Mouse (Mus musculus): ENCODE results near the gene Adgrg6. TPM values are rescaled to one million over a fixed set of nuclear protein-coding genes. Genes with fewer than 3 reads are reported as not detected.

Gene Adgrg6
- polyA plus RNA-seq, 1 experiment from 2014 or later, result 0.79 TPM

DNA sequence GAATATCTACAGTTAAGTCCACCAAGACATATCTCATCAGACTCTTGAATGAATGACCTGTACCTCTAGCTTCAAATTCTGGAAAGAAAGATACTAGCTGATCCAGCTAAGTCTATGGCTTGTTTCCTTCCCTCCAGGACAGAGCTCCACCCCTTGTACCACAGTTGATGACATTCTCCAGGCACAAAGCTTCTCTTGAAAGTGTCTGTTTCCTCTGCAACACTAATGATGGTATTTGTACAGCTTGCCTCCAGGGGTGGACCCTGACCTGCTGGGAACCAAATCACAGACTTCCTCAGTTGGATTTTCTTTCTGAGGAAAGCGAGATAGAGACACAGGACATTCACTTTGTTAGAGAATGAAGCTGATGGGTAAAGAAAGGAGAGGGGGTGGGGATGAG lies 69.1 kb downstream of the Adgrg6 start:
- Histone ChIP-seq H3K27ac (replicated peaks) (no peak overlapping the region), H3K9me3 (no peaks in the 10 kb centered on the region), H3K27me3 (replicated peaks; ENCODE audit: low read depth, poor library complexity, severe bottlenecking) (no peaks in the 10 kb centered on the region), H3K4me1 (no peaks in the 10 kb centered on the region), H3K4me3 (no peak overlapping the region), H3K36me3 (replicated peaks) (no peaks in the 10 kb centered on the region)
- whole genome bisulfite sequencing, result 34% methylated on average over 1 of the region's 1 CpGs
- no peak for DNase-seq (ENCODE audit: low spot score)

- Histone ChIP-seq H3K27me3 (replicated peaks; ENCODE audit: low read depth, poor library complexity, severe bottlenecking) (no peaks in the 10 kb centered on the region), H3K4me1 (no peaks in the 10 kb centered on the region), H3K27ac (replicated peaks) (no peak overlapping the region), H3K4me3 (no peak overlapping the region), H3K9me3 (no peaks in the 10 kb centered on the region), H3K36me3 (replicated peaks) (no peaks in the 10 kb centered on the region)
- WGBS, result 83% methylated on average over 2 of the region's 2 CpGs
- no peak for DNase-seq (ENCODE audit: low spot score)
Observed at GRCm38 (mm10) chr10:14475641-14476040, 69.8 kb downstream of the Adgrg6 start.

DNA sequence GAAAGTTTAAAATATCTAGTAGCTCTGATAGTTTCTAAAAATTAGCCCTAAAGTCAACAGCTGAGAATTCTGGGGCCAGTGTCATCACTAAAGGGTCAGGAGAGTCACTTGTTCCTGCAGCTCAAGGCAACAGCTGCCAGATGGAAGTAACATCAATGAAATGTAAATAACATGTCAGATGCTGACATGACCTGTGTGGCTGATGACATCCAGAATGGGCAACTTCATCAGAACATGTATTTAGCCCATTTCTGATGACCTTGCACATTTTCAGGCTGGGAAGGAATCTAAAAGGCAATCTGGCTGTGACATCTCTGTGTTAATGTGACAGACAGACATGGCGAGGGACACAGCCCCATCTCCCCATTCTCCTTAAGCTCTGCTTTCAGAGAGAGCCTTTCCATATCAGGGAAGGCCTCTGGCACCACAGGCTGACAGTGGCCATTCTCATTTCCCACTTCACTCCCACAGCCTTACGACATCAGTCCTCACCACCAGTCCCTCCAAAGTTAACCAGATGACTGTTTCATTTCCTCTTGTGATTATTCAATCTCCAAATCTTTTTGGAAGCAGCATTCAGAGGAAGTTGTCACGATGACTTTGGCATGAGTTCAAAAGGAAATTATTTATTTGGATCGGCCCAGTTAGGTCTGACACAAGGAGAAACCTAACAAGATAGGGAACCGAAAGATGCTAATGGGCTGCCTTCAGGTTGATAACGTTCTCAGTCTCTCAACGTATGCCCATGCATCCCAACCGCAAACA lies 70.7 kb downstream of the Adgrg6 start:
- no peaks in the 10 kb centered on the region for H3K9me3 ChIP-seq
- no peaks in the 10 kb centered on the region for H3K4me1 ChIP-seq
- no peaks in the 10 kb centered on the region for H3K36me3 ChIP-seq (replicated peaks)
- no peaks in the 10 kb centered on the region for H3K27me3 ChIP-seq (replicated peaks; ENCODE audit: low read depth, poor library complexity, severe bottlenecking)
- no peak overlapping the region for H3K4me3 ChIP-seq
- DNase-seq (ENCODE audit: low spot score), result no peak
- H3K27ac ChIP-seq (replicated peaks), result no peak overlapping the region
- WGBS, result 84% methylated on average over 8 of the region's 8 CpGs

DNA sequence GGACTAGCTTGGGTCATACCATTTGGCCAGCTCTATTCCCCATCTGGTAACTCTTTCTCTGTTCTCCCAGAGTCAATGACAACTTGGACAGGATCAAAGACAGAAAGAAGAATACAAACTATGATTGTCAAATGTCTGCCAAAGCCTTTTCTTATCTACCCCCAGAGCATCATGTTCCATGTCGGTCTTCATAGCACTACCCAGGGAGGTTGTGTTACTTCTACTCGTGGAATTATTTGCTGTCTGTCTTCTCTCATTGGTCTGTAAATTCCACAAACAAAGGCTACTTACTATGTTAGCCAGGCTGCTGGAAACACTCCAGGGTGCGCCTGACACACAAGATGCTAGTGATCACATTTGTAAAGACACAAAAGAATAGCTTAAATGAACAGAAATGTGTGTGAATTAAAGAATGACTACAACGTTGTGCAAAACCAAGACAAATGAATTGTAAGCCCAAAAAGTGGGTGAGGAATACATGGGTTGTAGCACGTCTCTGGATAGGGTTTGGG lies 74.4 kb downstream of the Adgrg6 start:
- Histone ChIP-seq H3K4me3 (no peak overlapping the region), H3K9me3 (no peaks in the 10 kb centered on the region), H3K27ac (replicated peaks) (no peak overlapping the region), H3K27me3 (replicated peaks; ENCODE audit: low read depth, poor library complexity, severe bottlenecking) (no peaks in the 10 kb centered on the region), H3K4me1 (no peaks in the 10 kb centered on the region), H3K36me3 (replicated peaks) (no peaks in the 10 kb centered on the region)
- WGBS, result 68% methylated on average over 5 of the region's 5 CpGs
- no peak for DNase-seq (ENCODE audit: low spot score)

GRCm38 (mm10) chr10:14468623-14469022 lies 76.8 kb downstream of the Adgrg6 start:
- Histone ChIP-seq H3K4me3 (no peak overlapping the region), H3K4me1 (0 out of 2 replicates have a peak, but pooled peaks cover 6% of the 10 kb centered on the region), H3K9me3 (no peaks in the 10 kb centered on the region), H3K27me3 (replicated peaks; ENCODE audit: low read depth, poor library complexity, severe bottlenecking) (no peaks in the 10 kb centered on the region), H3K27ac (replicated peaks) (no peak overlapping the region), H3K36me3 (replicated peaks) (no peaks in the 10 kb centered on the region)
- no peak for DNase-seq (ENCODE audit: low spot score)
- 93% methylated on average over 10 of the region's 10 CpGs for WGBS

DNA sequence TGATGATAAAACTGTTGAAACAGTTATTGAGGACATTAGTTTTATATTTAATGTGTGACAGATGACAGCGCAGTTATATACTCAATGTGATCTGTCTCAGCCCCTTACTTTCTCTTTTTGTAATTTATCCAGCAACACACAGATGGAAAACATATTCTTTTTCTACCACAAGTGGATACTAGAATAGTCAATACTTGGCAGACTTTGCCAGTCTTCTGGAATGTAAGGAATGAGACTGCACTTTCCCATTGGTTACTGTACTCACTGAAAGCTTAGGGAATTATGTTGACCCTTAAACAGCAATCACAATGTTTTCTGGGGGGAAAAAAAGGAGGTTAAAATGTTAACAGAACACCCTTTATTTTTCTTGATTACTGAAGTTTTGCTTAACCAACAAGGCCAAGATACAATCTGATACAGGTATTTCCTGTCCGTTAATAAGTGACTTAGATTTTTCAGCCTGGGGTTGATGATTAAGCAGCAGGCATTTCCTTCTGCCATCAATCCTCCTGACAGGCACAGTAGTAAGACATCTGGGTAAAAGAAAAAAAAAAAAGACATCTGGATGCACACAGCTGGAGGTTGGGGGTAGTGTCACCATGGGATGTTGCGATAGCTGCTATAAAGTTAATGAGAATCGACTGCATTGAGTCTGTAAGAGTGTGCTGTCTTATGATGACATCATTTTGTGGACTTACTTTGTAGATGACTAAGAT lies 81.5 kb downstream of the Adgrg6 start:
- Histone ChIP-seq H3K9me3 (no peaks in the 10 kb centered on the region), H3K4me1 (peaks cover 19% of the 10 kb centered on the region), H3K27ac (replicated peaks) (no peak overlapping the region), H3K27me3 (replicated peaks; ENCODE audit: low read depth, poor library complexity, severe bottlenecking) (no peaks in the 10 kb centered on the region), H3K4me3 (no peak overlapping the region), H3K36me3 (replicated peaks) (no peaks in the 10 kb centered on the region)
- 77% methylated on average over 4 of the region's 4 CpGs for WGBS
- no peak for DNase-seq (ENCODE audit: low spot score)

DNA sequence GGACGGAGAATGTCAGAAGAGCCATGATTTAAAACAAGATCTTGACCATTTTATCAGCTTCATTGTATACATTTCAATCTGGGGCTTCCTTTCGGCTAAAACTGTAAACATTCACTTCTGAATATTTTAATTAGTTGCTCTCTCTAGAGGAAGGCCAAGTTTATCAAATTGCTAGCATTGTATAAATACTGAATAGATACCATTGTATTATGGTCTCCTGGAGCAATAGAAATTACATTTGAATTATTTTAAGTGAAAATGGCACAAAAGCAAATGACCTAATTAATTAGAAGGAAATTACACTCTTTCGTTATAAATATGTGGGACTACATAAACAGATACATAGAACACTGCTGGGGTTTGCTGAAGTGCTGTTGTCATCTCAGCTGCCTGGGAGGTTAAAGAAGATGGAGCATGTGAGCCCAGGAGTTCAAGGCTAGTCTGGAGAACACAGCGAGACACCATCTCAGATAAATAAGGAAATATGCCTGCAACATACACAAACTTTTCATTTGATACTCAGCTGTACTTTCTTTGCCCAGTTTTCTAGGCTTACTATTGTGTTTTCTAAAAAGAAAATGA lies 84.4 kb downstream of the Adgrg6 start:
- WGBS, result 87% methylated on average over 4 of the region's 4 CpGs
- no peaks in the 10 kb centered on the region for H3K9me3 ChIP-seq
- no peak for DNase-seq (ENCODE audit: low spot score)
- no peak overlapping the region for H3K27ac ChIP-seq (replicated peaks)
- H3K4me3 ChIP-seq, result no peak overlapping the region
- peaks cover 19% of the 10 kb centered on the region for H3K4me1 ChIP-seq
- H3K36me3 ChIP-seq (replicated peaks), result no peaks in the 10 kb centered on the region
- H3K27me3 ChIP-seq (replicated peaks; ENCODE audit: low read depth, poor library complexity, severe bottlenecking), result no peaks in the 10 kb centered on the region

DNA sequence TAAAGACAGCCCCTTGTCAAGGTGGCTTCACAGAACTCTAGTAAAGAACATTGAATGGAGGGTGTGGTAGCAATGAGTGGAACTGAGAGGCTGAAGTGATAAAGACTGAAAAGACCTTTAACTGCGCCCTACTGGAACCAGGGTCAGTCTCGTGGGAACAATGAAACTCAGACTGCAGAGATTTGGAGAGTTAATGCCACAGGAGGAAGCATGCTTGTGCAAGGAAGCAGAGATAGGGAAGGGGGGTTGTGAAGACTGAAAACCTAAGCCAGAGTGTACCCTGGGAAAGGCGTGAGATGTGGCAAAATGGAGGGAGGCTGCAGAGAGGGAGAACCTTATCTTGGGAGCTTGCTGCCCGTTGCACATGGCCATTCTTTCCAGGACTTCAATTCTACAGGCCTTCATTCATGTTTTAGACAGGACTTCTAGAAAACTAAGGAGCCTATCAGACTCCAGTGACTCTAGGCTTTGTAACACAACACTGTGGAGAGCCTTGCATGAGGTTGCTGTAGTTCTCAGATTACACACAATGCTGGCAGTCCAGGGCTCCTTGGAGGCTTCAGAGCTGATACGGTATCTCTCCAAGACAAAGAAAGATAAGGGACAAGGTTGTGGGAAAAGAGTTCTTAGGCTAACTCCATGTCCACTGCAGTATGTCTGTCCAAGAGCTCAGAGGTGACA lies 85.1 kb downstream of the Adgrg6 start:
- DNase-seq (ENCODE audit: low spot score), result no peak
- Histone ChIP-seq H3K36me3 (replicated peaks) (no peaks in the 10 kb centered on the region), H3K27me3 (replicated peaks; ENCODE audit: low read depth, poor library complexity, severe bottlenecking) (no peaks in the 10 kb centered on the region), H3K27ac (replicated peaks) (no peak overlapping the region), H3K4me3 (no peak overlapping the region), H3K4me1 (peaks cover 19% of the 10 kb centered on the region), H3K9me3 (no peaks in the 10 kb centered on the region)
- 68% methylated on average over 5 of the region's 5 CpGs for WGBS

- peaks cover 19% of the 10 kb centered on the region for H3K4me1 ChIP-seq
- WGBS, result 87% methylated on average over 7 of the region's 7 CpGs
- no peak overlapping the region for H3K4me3 ChIP-seq
- DNase-seq (ENCODE audit: low spot score), result no peak
- H3K27ac ChIP-seq (replicated peaks), result no peak overlapping the region
- H3K27me3 ChIP-seq (replicated peaks; ENCODE audit: low read depth, poor library complexity, severe bottlenecking), result no peaks in the 10 kb centered on the region
- no peaks in the 10 kb centered on the region for H3K36me3 ChIP-seq (replicated peaks)
- H3K9me3 ChIP-seq, result no peaks in the 10 kb centered on the region
Observed at GRCm38 (mm10) chr10:14459819-14460218, 85.6 kb downstream of the Adgrg6 start.

- H3K4me1 ChIP-seq, result peaks cover 19% of the 10 kb centered on the region
- no peaks in the 10 kb centered on the region for H3K36me3 ChIP-seq (replicated peaks)
- DNase-seq (ENCODE audit: low spot score), result no peak
- H3K27me3 ChIP-seq (replicated peaks; ENCODE audit: low read depth, poor library complexity, severe bottlenecking), result no peaks in the 10 kb centered on the region
- no peak overlapping the region for H3K4me3 ChIP-seq
- no peak overlapping the region for H3K27ac ChIP-seq (replicated peaks)
- H3K9me3 ChIP-seq, result no peaks in the 10 kb centered on the region
- WGBS, result 94% methylated on average over 10 of the region's 10 CpGs
Observed at GRCm38 (mm10) chr10:14459330-14459729, 86.1 kb downstream of the Adgrg6 start.

DNA sequence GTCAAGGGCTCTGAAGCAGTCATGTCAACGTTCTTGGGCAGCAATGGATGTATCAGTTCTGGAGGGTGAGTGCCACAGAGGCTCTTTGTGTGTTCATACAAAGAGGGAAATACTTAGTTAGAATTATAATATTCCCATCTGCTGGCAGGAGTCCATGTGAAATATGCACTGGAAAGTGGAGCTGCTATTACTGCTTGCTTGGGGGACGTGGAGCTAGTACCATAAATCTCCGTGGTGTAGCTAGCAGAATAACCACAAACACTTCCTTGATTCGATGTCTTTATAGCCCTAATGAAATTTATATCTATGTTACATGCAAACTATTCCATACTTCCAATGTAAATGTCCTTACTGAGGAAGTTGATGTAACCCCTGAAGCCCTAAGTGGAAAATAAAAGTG lies 91.0 kb downstream of the Adgrg6 start:
- H3K36me3 ChIP-seq (replicated peaks), result no peaks in the 10 kb centered on the region
- H3K4me3 ChIP-seq, result no peak overlapping the region
- no peaks in the 10 kb centered on the region for H3K27me3 ChIP-seq (replicated peaks; ENCODE audit: low read depth, poor library complexity, severe bottlenecking)
- 87% methylated on average over 4 of the region's 4 CpGs for WGBS
- no peaks in the 10 kb centered on the region for H3K9me3 ChIP-seq
- H3K27ac ChIP-seq (replicated peaks), result no peak overlapping the region
- no peaks in the 10 kb centered on the region for H3K4me1 ChIP-seq
- no peak for DNase-seq (ENCODE audit: low spot score)

- Histone ChIP-seq H3K27ac (replicated peaks) (no peak overlapping the region), H3K36me3 (replicated peaks) (no peaks in the 10 kb centered on the region), H3K9me3 (no peaks in the 10 kb centered on the region), H3K27me3 (replicated peaks; ENCODE audit: low read depth, poor library complexity, severe bottlenecking) (no peaks in the 10 kb centered on the region), H3K4me3 (no peak overlapping the region), H3K4me1 (no peaks in the 10 kb centered on the region)
- DNase-seq (ENCODE audit: low spot score), result no peak
- 37% methylated on average over 3 of the region's 3 CpGs for WGBS
Observed at GRCm38 (mm10) chr10:14451811-14452210, 93.6 kb downstream of the Adgrg6 start.
